Mouse (Mus musculus) neural tube, embryonic 10.5 days (tissue): ENCODE results near the gene Uckl1.

Source experiments
- DNase-seq: peaks from one replicate; pipeline ENCODE4 v3.0.0-alpha.2; 2017; ENCODE audit warnings: low spot score; ENCODE audit errors: extremely low spot score

Uckl1 gene

GRCm38 (mm10) chr2:181590471-181590870 lies 5.8 kb upstream of the Uckl1 start:
- no peak for DNase-seq

GRCm38 (mm10) chr2:181589732-181590105 lies 5.0 kb upstream of the Uckl1 start:
- DNase-seq = no peak

- no peak for DNase-seq
Observed at GRCm38 (mm10) chr2:181589011-181589731, 4.5 kb upstream of the Uckl1 start.

GRCm38 (mm10) chr2:181588229-181588780 lies 3.6 kb upstream of the Uckl1 start:
- no peak for DNase-seq

GRCm38 (mm10) chr2:181587796-181588195 lies 3.1 kb upstream of the Uckl1 start:
- DNase-seq = no peak

- no peak for DNase-seq
Observed at GRCm38 (mm10) chr2:181586124-181586523, 1.4 kb upstream of the Uckl1 start.

GRCm38 (mm10) chr2:181585506-181585905 lies 814 bp upstream of the Uckl1 start:
- DNase-seq = no peak

- peak; percentile 9 for DNase-seq
Observed at GRCm38 (mm10) chr2:181583460-181584257, 1.0 kb downstream of the Uckl1 start.

GRCm38 (mm10) chr2:181582939-181583338 lies 1.8 kb downstream of the Uckl1 start:
- peak; percentile 11 for DNase-seq

GRCm38 (mm10) chr2:181582358-181582757 lies 2.3 kb downstream of the Uckl1 start:
- peak; percentile 12 for DNase-seq

- peak; percentile 82 for DNase-seq
Observed at GRCm38 (mm10) chr2:181581402-181582120, 3.1 kb downstream of the Uckl1 start.

- peak; percentile 88 for DNase-seq
Observed at GRCm38 (mm10) chr2:181581016-181581401, 3.7 kb downstream of the Uckl1 start.

GRCm38 (mm10) chr2:181580131-181580772 lies 4.4 kb downstream of the Uckl1 start:
- DNase-seq = peak; percentile 9

- DNase-seq = peak; percentile 5
Observed at GRCm38 (mm10) chr2:181579681-181580080, 5.0 kb downstream of the Uckl1 start.

- peak; percentile 10 for DNase-seq
Observed at GRCm38 (mm10) chr2:181578790-181579618, 5.7 kb downstream of the Uckl1 start.

- no peak for DNase-seq
Observed at GRCm38 (mm10) chr2:181577981-181578581, 6.6 kb downstream of the Uckl1 start.

- no peak for DNase-seq
Observed at GRCm38 (mm10) chr2:181577126-181577525, 7.6 kb downstream of the Uckl1 start.

GRCm38 (mm10) chr2:181576613-181577012 lies 8.1 kb downstream of the Uckl1 start:
- no peak for DNase-seq

GRCm38 (mm10) chr2:181574921-181575545 lies 9.7 kb downstream of the Uckl1 start:
- no peak for DNase-seq
